Mouse (Mus musculus) stomach, postnatal 0 days (tissue): ENCODE data around the gene Tulp3. TPM values are rescaled to one million over a fixed set of nuclear protein-coding genes. Genes with fewer than 3 reads are reported as not detected.

ENCODE experiments used
- ATAC-seq: fragments of 200-750 bp; cut with Nextera tagmentation; 2 replicates; pipeline ENCODE4 v1.8.0; 2017; ENCODE audit not compliant: low FRiP score, low TSS enrichment
- DNase-seq: peaks from one replicate; pipeline ENCODE4 v3.0.0-alpha.2; 2016; ENCODE audit warnings: low spot score
- H3K27ac ChIP-seq: fragments of 300-500 bp; sonication (generic); replicated peaks from 2 replicates; pipeline ENCODE4 v1.5.1; 2014; ENCODE audit warnings: mild to moderate bottlenecking, control low read depth
- H3K27me3 ChIP-seq: fragments of 300-500 bp; sonication (generic); 2 replicates; pipeline ENCODE4 v1.6.1; 2014; ENCODE audit warnings: low read length; ENCODE audit not compliant: control insufficient read depth, insufficient read depth
- H3K36me3 ChIP-seq: fragments of 300-500 bp; sonication (generic); 2 replicates; pipeline ENCODE4 v1.6.1; 2014; ENCODE audit warnings: low read length, mixed read lengths; ENCODE audit not compliant: control insufficient read depth, insufficient read depth
- H3K4me1 ChIP-seq: fragments of 300-500 bp; sonication (generic); replicated peaks from 2 replicates; pipeline ENCODE4 v1.6.1; 2014; ENCODE audit warnings: antibody characterized with exemption; ENCODE audit not compliant: control insufficient read depth, insufficient read depth
- H3K4me2 ChIP-seq: fragments of 300-500 bp; sonication (generic); replicated peaks from 2 replicates; pipeline ENCODE4 v1.6.1; 2014; ENCODE audit warnings: low read depth, mild to moderate bottlenecking, control low read depth, moderate library complexity
- H3K4me3 ChIP-seq: fragments of 300-500 bp; sonication (generic); 2 replicates; pipeline ENCODE4 v1.5.1; 2014; ENCODE audit warnings: low read depth, low read length, control low read depth
- H3K9ac ChIP-seq: fragments of 300-500 bp; sonication (generic); 2 replicates; pipeline ENCODE4 v1.6.1; 2014; ENCODE audit warnings: mild to moderate bottlenecking, low read length, control low read depth, mixed read lengths
- H3K9me3 ChIP-seq: fragments of 300-500 bp; sonication (generic); 2 replicates; pipeline ENCODE4 v1.6.1; 2016; ENCODE audit warnings: low read length; ENCODE audit not compliant: control insufficient read depth
- CTCF ChIP-seq: IDR thresholded peaks from 2 replicates; pipeline ENCODE4 v1.5.1; 2016; ENCODE audit warnings: antibody characterized with exemption, low read depth, mild to moderate bottlenecking, moderate library complexity
- EP300 ChIP-seq: optimal IDR thresholded peaks from 2 replicates; pipeline ENCODE3; 2016; ENCODE audit warnings: antibody characterized with exemption
- WGBS: fragments of 180-500 bp; shearing (Covaris S2); extraction: QIAGEN DNeasy Blood & Tissue Kit; methylation state at CpG from one replicate; pipeline ENCODE4 v1.1.7; 2014; 5-methylcytosine and 5-hydroxymethylcytosine counted together
- polyA plus RNA-seq: library from polyadenylated mRNA; unstranded; fragments of >200 nt; fragmentation: Nextera tagmentation; extraction: Ambion mirVana; gene quantifications from 2 replicates; pipeline ENCODE4 v1.2.1, GENCODE M21; 2015

Tulp3 gene
- 5.0 and 5.3 TPM in 2 replicates for polyA plus RNA-seq

DNA sequence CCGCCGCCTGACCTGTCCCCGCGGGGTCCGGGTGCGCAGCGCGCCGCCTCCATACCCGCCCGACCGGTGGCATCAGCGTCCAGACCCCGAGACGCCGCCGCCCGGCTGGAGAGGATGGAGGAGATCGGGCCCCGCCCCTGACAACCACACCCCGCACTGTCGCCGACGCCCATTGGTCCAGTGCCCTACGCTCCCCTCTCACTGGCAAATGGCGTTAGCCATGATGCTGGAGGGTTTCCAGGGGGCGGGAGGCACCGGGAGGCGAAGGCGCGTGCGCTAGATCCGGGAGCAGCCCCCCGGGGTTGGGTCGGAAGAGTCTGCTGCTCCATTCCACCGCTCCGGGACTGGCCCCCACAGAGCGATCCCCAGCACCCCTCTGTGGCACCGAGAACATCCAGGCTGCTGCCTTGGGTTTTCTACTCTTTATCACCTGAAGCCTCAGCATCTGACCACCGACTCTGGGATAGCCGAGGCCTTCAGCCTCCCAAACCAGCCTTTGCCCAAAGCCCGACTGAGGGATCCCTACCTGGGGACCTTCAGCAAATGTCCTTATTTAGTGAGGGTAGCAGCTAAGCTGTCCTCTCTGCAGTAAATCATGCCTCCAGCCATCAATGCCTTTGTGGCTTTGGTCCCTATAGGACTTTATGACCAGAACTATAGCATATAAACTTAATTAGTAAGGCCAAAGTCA lies at the start of gene Tulp3:
Tulp3 (minus strand) TSS at position 126 of the 691 bp plus-strand sequence.
- peak; percentile 98 for ATAC-seq
- TF ChIP-seq CTCF, result peak; percentile 5; the same call in 1 of the 2 replicates
- no peak for TF ChIP-seq EP300
- peak within 1 kb of the TSS; percentile 80 for H3K4me2 ChIP-seq
- H3K4me1 ChIP-seq, result no peaks in the 10 kb centered on the region
- under 1% methylated on average over 36 of the region's 42 CpGs for whole genome bisulfite sequencing
- peak within 1 kb of the TSS; percentile 76 for H3K9ac ChIP-seq
- H3K9me3 ChIP-seq, result no peaks in the 10 kb centered on the region
- peak within 1 kb of the TSS; percentile 75 for H3K4me3 ChIP-seq
- H3K27me3 ChIP-seq, result no peaks in the 10 kb centered on the region
- peak; percentile 94 for DNase-seq
- peaks cover 4% of the 10 kb centered on the region for H3K36me3 ChIP-seq
- peak within 1 kb of the TSS; percentile 85 for H3K27ac ChIP-seq

DNA sequence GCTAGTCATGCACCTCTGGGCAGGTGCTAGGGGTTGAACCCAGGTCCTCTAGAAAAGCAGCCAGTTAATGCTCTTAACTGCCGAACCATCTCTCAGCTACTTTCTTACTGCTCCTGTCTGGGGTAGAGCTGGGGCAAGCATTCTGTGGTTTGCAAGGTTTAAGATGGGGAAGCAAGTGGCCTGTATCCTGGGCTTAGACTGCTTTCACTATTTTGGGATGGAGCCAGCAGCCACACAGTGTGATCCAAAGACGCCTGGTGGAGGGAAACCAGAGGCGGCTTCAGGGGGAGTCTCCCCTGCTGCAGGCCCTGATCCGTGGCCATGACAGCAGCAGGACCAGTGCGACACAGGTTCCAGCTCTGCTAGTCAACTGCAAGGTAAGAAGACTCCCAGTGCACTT lies 49.1 kb upstream of the Tulp3 start:
- no peak for ATAC-seq
- TF ChIP-seq EP300 (no peak), CTCF (no peak)
- peaks cover 3% of the 10 kb centered on the region; the same call in 1 of the 2 replicates for H3K4me1 ChIP-seq

DNA sequence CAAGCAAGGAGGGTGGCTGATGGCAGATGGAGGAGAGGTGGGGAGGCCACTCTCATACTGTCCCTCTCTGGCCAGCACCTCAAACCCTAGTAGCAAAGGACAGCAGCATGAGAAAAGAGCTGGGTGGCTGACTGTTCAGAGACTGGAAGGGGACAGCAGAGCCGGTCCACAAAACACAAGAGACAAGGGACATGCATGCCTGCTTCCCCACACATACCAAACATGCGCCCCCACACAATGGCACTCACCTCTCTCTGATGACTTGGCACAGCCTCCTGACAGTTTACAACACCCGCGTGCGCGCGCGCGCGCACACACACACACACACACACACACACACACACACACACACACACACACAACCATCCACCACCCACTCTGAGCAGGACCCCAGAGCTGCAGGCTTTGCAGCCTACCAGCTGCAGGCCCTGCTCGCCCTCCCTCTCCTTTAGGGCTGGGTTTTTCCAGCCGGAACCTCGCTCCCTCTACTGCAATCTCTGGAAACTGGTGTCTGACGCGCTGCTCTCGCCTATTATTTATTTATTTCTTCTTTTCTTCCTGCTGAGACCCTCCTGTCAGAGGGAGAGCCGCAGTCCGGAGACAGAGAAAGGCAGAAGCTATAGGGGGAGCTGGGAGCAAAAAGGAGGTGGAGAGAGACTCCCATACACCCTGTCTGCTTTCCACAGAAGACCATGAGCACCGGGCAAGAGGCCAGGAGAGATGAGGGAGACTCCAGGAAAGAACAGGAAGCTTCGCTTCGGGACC lies 44.0 kb upstream of the Tulp3 start:
- H3K27ac ChIP-seq, result no peak overlapping the region
- peak; percentile 34 for DNase-seq

More for the DNA sequence above, 49.1 kb upstream of the Tulp3 start:
- Histone ChIP-seq H3K36me3 (peaks cover 3% of the 10 kb centered on the region; the same call in 1 of the 2 replicates), H3K9me3 (no peaks in the 10 kb centered on the region), H3K9ac (no peak overlapping the region), H3K27ac (no peak overlapping the region), H3K27me3 (no peaks in the 10 kb centered on the region), H3K4me2 (no peak overlapping the region), H3K4me3 (no peak overlapping the region)
- WGBS, result 59% methylated on average over 5 of the region's 5 CpGs
- no peak for DNase-seq

DNA sequence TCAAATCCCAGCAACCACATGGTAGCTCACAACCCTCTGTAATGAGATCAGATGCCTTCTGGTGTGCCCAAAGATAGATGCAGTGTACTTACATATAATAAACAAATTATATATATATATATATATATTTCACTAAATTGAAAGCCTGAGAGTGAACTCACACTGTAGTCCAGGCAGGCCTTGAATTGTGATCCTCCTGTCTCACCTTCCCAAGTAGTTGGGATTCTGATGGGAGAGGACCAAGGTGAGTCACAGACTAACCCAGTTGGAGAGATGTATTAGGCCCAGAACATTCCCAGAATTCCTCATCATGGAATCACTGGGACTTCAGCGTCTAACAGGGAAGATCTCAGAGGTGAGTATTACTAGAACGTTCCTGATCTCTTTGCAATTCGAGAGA lies 43.3 kb upstream of the Tulp3 start, which contains the start of gene Nrip2:
Nrip2 (plus strand) TSS at position 301 of the 400 bp plus-strand sequence.
- H3K9me3 ChIP-seq, result no peaks in the 10 kb centered on the region
- TF ChIP-seq EP300 (no peak), CTCF (no peak)
- H3K27ac ChIP-seq, result no peak within 1 kb of the TSS
- peaks cover 3% of the 10 kb centered on the region; the same call in 1 of the 2 replicates for H3K4me1 ChIP-seq
- no peaks in the 10 kb centered on the region for H3K36me3 ChIP-seq
- H3K4me3 ChIP-seq, result peak within 1 kb of the TSS; percentile 14
- H3K27me3 ChIP-seq, result no peaks in the 10 kb centered on the region
- peak within 1 kb of the TSS; percentile 51 for H3K4me2 ChIP-seq
- no peak for ATAC-seq
- WGBS, result 60% methylated on average over 3 of the region's 3 CpGs
- H3K9ac ChIP-seq, result peak within 1 kb of the TSS; percentile 43; the same call in 1 of the 2 replicates
- no peak for DNase-seq

More for the DNA sequence above, 44.0 kb upstream of the Tulp3 start:
- Histone ChIP-seq H3K9me3 (no peaks in the 10 kb centered on the region), H3K4me2 (peak overlapping the region; percentile 51), H3K4me3 (peak overlapping the region; percentile 14), H3K36me3 (no peaks in the 10 kb centered on the region), H3K4me1 (peaks cover 3% of the 10 kb centered on the region; the same call in 1 of the 2 replicates), H3K27me3 (no peaks in the 10 kb centered on the region), H3K9ac (peak overlapping the region; percentile 43; the same call in 1 of the 2 replicates)
- peak; percentile 53; the same call in 1 of the 2 replicates for ATAC-seq
- 20% methylated on average over 21 of the region's 21 CpGs for WGBS
- no peak for TF ChIP-seq CTCF
- TF ChIP-seq EP300, result no peak

GRCm38 (mm10) chr6:128397574-128398261 lies 42.1 kb upstream of the Tulp3 start:
- peaks cover 3% of the 10 kb centered on the region; the same call in 1 of the 2 replicates for H3K4me1 ChIP-seq
- H3K36me3 ChIP-seq, result no peaks in the 10 kb centered on the region
- no peak for ATAC-seq
- no peaks in the 10 kb centered on the region for H3K27me3 ChIP-seq
- H3K4me3 ChIP-seq, result no peak overlapping the region
- DNase-seq, result no peak
- no peak overlapping the region for H3K27ac ChIP-seq
- no peaks in the 10 kb centered on the region for H3K9me3 ChIP-seq
- H3K9ac ChIP-seq, result no peak overlapping the region
- no peak overlapping the region for H3K4me2 ChIP-seq
- no peak for TF ChIP-seq CTCF
- no peak for TF ChIP-seq EP300
- 64% methylated on average over 7 of the region's 7 CpGs for WGBS
